Mouse (Mus musculus) small intestine, adult 2 months (tissue): ENCODE results near the gene Zdhhc17. TPM values are rescaled to one million over a fixed set of nuclear protein-coding genes. Genes with fewer than 3 reads are reported as not detected.

ENCODE experiments used
- H3K27ac ChIP-seq: fragments of 200-500 bp; 2 replicates; pipeline ENCODE4 v1.5.1; 2012; ENCODE audit warnings: low read depth, low read length, control low read depth, inconsistent platforms; ENCODE audit not compliant: insufficient read depth
- H3K27me3 ChIP-seq: fragments of 200-500 bp; 2 replicates; pipeline ENCODE4 v1.6.1; 2012; ENCODE audit warnings: mild to moderate bottlenecking, moderate library complexity, low read length, inconsistent platforms; ENCODE audit not compliant: control insufficient read depth, insufficient read depth
- H3K36me3 ChIP-seq: fragments of 200-500 bp; 2 replicates; pipeline ENCODE4 v1.6.1; 2012; ENCODE audit warnings: mild to moderate bottlenecking, low read length, control low read depth, inconsistent platforms; ENCODE audit not compliant: control insufficient read depth, insufficient read depth
- H3K4me1 ChIP-seq: fragments of 200-500 bp; 2 replicates; pipeline ENCODE4 v1.6.1; 2012; ENCODE audit warnings: low read length, inconsistent platforms, mixed read lengths; ENCODE audit not compliant: control insufficient read depth, insufficient read depth, insufficient read length
- H3K4me3 ChIP-seq: fragments of 200-500 bp; 2 replicates; pipeline ENCODE4 v1.5.1; 2012; ENCODE audit warnings: low read depth, mild to moderate bottlenecking, control low read depth, inconsistent platforms, low read length, moderate library complexity
- CTCF ChIP-seq: fragments of 200-500 bp; IDR thresholded peaks from 2 replicates; pipeline ENCODE4 v1.5.1; 2012; ENCODE audit warnings: low read depth, mild to moderate bottlenecking, control low read depth, inconsistent platforms, low read length, moderate library complexity, mixed read lengths; ENCODE audit not compliant: insufficient replicate concordance, insufficient read length; ENCODE audit errors: extremely low read depth
- POLR2A ChIP-seq: fragments of 200-500 bp; IDR thresholded peaks from 2 replicates; pipeline ENCODE4 v1.6.1; 2012; ENCODE audit warnings: low read depth, mild to moderate bottlenecking, control low read depth, inconsistent platforms, low read length, moderate library complexity
- WGBS: fragments of 180-500 bp; shearing (Covaris S2); methylation state at CpG from one replicate; pipeline ENCODE4 v1.1.7; 2018; 5-methylcytosine and 5-hydroxymethylcytosine counted together
- polyA plus RNA-seq: library from polyadenylated mRNA; depleted of rRNA; stranded (reverse); fragments of >200 nt; gene quantifications from 2 replicates; pipeline ENCODE4 v1.2.3, GENCODE M21; 2012

Gene Zdhhc17
- polyA plus RNA-seq, 1 experiment, result 4.7 TPM

DNA sequence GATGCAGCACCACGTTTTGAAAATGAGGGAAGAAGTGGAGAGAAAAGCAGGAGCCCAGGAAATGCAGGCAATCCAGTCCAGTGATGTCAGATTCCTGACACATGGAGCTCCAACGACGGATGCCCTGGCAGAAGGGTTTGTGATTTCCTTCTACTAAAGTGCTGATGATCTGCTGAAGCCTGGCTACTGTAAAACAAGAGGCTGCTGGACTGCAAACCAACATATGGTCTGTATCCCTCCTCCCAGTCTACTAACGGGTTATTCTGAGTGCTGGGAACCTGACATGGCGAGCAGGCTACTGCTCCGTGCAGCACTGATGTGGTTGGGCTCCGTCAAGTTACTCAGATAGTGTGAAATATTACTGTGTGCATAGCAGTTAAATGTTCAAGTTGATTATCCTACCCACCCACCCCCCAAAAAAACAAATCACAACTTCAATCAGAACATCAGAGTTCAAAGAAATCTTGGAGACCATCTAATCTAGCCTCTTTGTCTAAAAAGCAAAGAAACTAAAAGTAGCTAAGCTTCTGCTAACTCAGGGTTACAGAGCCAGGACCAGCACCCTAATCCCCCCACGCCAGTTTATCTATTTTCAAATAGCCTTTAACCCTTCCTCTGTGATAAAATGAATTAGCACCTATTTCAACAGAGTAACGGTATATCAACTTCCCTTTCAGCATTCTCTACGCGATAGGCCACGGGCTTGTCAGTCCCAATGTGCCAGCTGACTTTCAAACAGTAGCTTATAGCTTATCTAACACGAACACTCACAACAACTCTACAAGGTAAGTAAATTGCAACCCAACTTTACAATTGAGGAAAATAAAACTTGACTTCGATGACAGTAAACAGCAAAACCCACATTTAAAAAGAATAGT is 4.1 kb downstream of the Zdhhc17 start:
- H3K4me1 ChIP-seq, result peaks cover 4% of the 10 kb centered on the region; the same call in 1 of the 2 replicates

DNA sequence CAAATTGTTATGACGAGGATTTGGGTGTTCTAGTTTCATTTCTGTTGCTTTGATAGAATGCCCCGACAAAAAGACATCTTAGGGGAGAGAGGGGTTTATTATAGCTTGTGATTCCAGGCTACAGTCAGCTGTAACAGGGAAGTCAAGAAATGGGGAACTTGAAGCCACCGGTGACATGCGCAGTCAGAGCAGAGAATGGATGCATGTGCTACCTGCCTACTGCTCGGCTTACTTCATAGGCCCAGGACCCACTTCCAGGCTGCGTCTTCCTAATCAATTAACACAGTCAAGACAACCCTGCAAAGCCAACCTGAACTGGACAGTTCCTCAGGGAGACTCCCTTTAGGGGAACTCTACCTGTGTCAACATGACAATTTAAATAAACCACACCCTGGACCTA is 5.7 kb downstream of the Zdhhc17 start:
- Histone ChIP-seq H3K27ac (no peak overlapping the region), H3K4me1 (peaks cover 4% of the 10 kb centered on the region; the same call in 1 of the 2 replicates), H3K27me3 (no peaks in the 10 kb centered on the region), H3K4me3 (no peak overlapping the region), H3K36me3 (no peaks in the 10 kb centered on the region)
- WGBS, result 69% methylated on average over 6 of the region's 6 CpGs
- TF ChIP-seq CTCF (no peak), POLR2A (no peak)

More for the DNA sequence above, 4.1 kb downstream of the Zdhhc17 start:
- WGBS, result 59% methylated on average over 14 of the region's 14 CpGs
- H3K27me3 ChIP-seq, result no peaks in the 10 kb centered on the region
- H3K36me3 ChIP-seq, result no peaks in the 10 kb centered on the region
- TF ChIP-seq POLR2A (no peak), CTCF (no peak)
- no peak overlapping the region for H3K4me3 ChIP-seq
- no peak overlapping the region for H3K27ac ChIP-seq

DNA sequence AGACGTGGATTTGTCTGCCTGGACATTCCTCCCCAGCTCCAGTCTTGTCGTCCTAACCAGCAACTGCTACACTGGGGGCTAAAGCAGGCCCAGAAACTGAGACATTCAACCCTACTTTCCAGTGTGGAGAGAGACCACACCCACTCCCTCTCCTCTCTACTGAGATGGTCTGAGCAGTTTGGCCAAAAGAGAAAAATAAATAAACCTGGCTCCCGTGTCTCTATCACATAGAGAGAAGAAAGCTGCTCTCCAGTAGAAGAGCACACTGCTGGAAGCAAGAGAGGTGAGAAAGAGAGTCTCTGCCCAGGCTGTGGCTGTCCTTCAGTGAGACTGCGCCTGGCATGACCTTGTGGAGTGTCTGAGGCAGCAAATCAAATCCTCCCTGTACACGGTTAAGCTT is 10.7 kb downstream of the Zdhhc17 start:
- 77% methylated on average over 5 of the region's 5 CpGs for WGBS
- no peak overlapping the region for H3K4me3 ChIP-seq
- H3K4me1 ChIP-seq, result peaks cover 1% of the 10 kb centered on the region; the same call in 1 of the 2 replicates
- H3K36me3 ChIP-seq, result no peaks in the 10 kb centered on the region
- no peak overlapping the region for H3K27ac ChIP-seq
- no peaks in the 10 kb centered on the region for H3K27me3 ChIP-seq
- TF ChIP-seq CTCF (no peak), POLR2A (no peak)

DNA sequence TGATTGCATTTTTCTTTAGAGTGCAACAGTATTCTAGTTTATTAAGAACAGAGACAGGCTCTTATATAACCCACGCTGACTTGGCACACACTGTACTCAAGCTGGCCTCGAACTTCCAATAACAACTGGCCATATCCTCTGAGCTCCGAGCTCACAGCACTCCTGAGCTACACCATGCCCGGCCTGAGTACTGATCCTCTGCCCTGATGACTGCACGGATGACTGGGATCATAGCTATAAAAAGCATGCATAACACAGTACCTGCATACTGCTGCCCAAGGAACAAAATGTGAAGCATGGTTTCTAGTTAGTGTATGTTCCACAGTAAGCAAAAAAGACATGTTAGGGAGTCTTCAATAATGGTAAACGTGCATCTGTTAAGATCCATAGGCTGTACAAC is 12.8 kb downstream of the Zdhhc17 start:
- H3K4me1 ChIP-seq, result peaks cover 1% of the 10 kb centered on the region; the same call in 1 of the 2 replicates
- no peak overlapping the region for H3K27ac ChIP-seq
- 81% methylated on average over 6 of the region's 6 CpGs for WGBS
- H3K27me3 ChIP-seq, result no peaks in the 10 kb centered on the region
- no peak for TF ChIP-seq POLR2A
- TF ChIP-seq CTCF, result no peak
- no peak overlapping the region for H3K4me3 ChIP-seq
- H3K36me3 ChIP-seq, result no peaks in the 10 kb centered on the region

DNA sequence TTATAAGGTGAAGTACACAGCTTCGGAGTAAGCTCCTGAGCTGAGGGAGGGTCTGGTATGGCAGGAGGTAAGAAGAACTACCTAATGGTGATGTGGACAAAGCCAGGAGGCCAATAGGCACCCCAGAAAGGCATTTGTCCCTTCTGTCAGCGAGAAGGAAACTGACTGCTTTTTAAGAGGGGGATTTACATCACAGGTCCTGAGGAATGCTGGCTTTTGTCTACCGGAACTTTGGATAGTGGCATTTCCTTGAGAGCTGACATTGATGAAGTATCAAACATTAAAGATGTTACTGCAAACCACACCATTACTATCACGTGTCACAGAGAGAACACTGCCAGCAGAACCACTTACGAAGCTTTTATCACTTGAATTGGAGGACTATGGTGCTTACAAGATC is 15.2 kb downstream of the Zdhhc17 start:
- H3K27me3 ChIP-seq, result no peaks in the 10 kb centered on the region
- TF ChIP-seq CTCF (no peak), POLR2A (no peak)
- no peaks in the 10 kb centered on the region for H3K36me3 ChIP-seq
- no peak overlapping the region for H3K4me3 ChIP-seq
- 83% methylated on average over 5 of the region's 5 CpGs for WGBS
- H3K27ac ChIP-seq, result no peak overlapping the region
- peaks cover 7% of the 10 kb centered on the region; the same call in 1 of the 2 replicates for H3K4me1 ChIP-seq

GRCm38 (mm10) chr10:110993249-110993648 is 16.7 kb downstream of the Zdhhc17 start:
- no peak overlapping the region for H3K4me3 ChIP-seq
- 63% methylated on average over 5 of the region's 5 CpGs for WGBS
- TF ChIP-seq CTCF (no peak), POLR2A (no peak)
- H3K27me3 ChIP-seq, result no peaks in the 10 kb centered on the region
- H3K36me3 ChIP-seq, result no peaks in the 10 kb centered on the region
- no peak overlapping the region for H3K27ac ChIP-seq
- peaks cover 7% of the 10 kb centered on the region; the same call in 1 of the 2 replicates for H3K4me1 ChIP-seq

GRCm38 (mm10) chr10:110992047-110992431 is 17.9 kb downstream of the Zdhhc17 start:
- H3K36me3 ChIP-seq, result no peaks in the 10 kb centered on the region
- WGBS, result 9% methylated on average over 9 of the region's 9 CpGs
- H3K27ac ChIP-seq, result no peak overlapping the region
- no peak for TF ChIP-seq POLR2A
- TF ChIP-seq CTCF, result no peak
- no peaks in the 10 kb centered on the region for H3K27me3 ChIP-seq
- peaks cover 7% of the 10 kb centered on the region; the same call in 1 of the 2 replicates for H3K4me1 ChIP-seq
- no peak overlapping the region for H3K4me3 ChIP-seq
